Mouse (Mus musculus) bone marrow macrophage, adult 2 months (primary cell): ENCODE data around the gene Spcs1.

ENCODE experiments used
- CTCF ChIP-seq: IDR thresholded peaks from 2 replicates; pipeline ENCODE4 v1.5.1; 2012; ENCODE audit warnings: low read depth, mild to moderate bottlenecking, low read length, moderate library complexity
- POLR2A ChIP-seq: IDR thresholded peaks from 2 replicates; pipeline ENCODE4 v1.6.1; 2012; ENCODE audit warnings: mild to moderate bottlenecking, low read depth, low read length, borderline replicate concordance

DNA sequence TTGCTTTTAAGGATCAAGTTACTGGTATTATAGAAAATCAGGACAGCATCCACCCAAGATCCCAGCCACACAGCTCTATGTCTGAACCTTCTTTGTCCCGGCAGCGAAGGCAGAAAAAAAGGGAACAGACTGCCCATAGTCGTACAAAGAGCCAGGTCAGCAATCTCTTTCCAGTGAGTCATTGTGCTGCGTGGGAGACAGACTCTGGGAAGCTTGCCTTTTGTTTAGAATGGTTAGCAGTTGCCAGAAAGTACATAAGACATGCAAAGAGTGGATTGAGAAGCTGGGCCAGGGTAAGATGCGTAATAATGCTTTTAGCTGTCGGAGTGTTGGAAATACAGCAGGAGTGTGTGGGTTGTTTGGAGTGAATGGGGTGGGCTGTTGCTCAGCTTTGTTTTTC, 27.3 kb downstream of the Spcs1 start:
- TF ChIP-seq CTCF (no peak), POLR2A (no peak)
